Mouse (Mus musculus) heart, postnatal 14 days (tissue): ENCODE measurements around the gene Rrp15. TPM values are rescaled to one million over a fixed set of nuclear protein-coding genes. Genes with fewer than 3 reads are reported as not detected.

Source experiments
- DNase-seq, 2 experiments: peaks; one replicate each; pipeline ENCODE4 v3.0.0; 2021 to 2022
- intact Hi-C: fragments of 180-260 bp; cut with DNase I; formaldehyde crosslinking; loops from one replicate; pipeline ENCODE4 v1.15.1; 2025
- total RNA-seq, 2 experiments: library from RNA; stranded (reverse); gene quantifications; 2 replicates each; pipeline ENCODE4 v1.2.3; 2021

The Rrp15 gene
- total RNA-seq, 2 experiments from 2014 or later: 7.3 to 9.1 TPM

DNA sequence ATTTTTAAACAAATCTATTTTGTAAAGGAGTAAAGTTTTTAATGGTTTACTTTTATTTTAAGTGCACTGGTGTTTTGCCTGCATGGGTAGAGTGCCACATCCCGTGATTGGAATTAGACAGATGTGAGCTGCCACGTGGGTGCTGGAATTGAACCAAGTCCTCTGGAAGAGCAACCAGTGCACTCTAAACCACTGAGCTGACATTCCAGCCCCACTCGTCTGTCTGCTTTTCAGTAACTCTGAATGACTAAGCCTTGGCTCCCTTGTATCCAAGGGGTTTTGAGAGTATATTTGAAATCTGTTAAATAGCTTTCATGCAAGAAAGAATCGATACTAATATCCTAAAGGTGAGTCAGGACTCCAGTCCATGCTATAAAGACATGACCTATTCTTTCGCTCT is 30.3 kb downstream of the Rrp15 start:
- DNase-seq: no peak
- intact Hi-C loops: no loop called here

- no peak for DNase-seq
These were observed 33.9 kb downstream of the Rrp15 start for GRCm38 (mm10) chr1:186714980-186715896.

DNA sequence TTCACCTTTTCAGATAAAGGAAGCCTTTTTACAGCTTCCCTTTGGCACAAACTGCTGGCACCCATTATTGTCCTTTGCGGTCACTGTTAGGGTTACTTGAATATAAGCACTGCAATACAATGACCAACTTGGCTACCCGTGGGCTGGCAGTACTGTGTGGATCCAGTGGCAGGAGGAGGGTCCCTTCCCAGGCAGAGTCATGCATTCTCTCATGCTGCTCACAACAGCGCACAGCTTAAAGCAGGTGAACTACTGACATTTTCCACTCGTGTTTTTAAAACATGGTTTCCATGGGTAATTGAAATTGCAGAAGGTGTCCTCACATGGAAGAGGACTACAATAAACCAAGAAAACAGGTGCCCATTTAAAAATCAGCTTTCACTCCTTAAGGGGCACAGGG is 34.9 kb downstream of the Rrp15 start:
- intact Hi-C loops: loop anchor here (5.0 kb wide), 2 partner anchors 257 to 322 kb away; no protein-coding TSS in a partner anchor
- no peak for DNase-seq

More at GRCm38 (mm10) chr1:186714980-186715896, 33.9 kb downstream of the Rrp15 start:
- intact Hi-C loops: loop anchor here (5.0 kb wide), 2 partner anchors 258 to 323 kb away; no protein-coding TSS in a partner anchor

- DNase-seq: peak; percentile 21 to 66
- intact Hi-C loops: loop anchor here (2.0 to 5.0 kb wide), 4 partner anchors 256 to 530 kb away; no protein-coding TSS in a partner anchor
These were observed 36.2 kb downstream of the Rrp15 start for GRCm38 (mm10) chr1:186712802-186713471.

DNA sequence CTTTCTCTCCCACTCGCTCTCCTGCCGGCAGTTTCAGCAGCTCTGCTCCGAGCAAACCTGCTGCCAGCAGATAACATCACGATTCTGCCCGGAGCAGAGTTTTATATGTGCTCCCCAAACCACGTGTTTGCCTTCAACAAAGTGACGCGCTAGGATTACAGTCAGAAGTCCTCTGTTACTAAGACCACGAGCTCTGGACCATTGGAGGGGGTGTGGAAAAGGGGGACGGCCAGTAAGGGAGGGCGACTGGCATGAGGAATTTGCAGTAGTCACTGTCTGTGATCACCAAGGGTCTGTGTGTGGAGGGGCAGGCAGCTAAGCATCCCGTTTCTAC is 43.3 kb downstream of the Rrp15 start, which contains the start of gene Tgfb2:
Gene Tgfb2, minus strand, starts transcription at position 75 of the 334 bp plus-strand sequence.
- peak in 1 of 2 experiments; percentile 26 for DNase-seq
- intact Hi-C loops: loop anchor here (5.0 to 10.0 kb wide), 2 partner anchors 304 to 591 kb away; partner anchors contain the start of gene Lyplal1

- intact Hi-C loops: loop anchor here (5.0 to 10.0 kb wide), 2 partner anchors 303 to 591 kb away; partner anchors contain the start of gene Lyplal1
- peak; percentile 76 to 81 for DNase-seq
These were observed 43.8 kb downstream of the Rrp15 start for GRCm38 (mm10) chr1:186705203-186705914.

DNA sequence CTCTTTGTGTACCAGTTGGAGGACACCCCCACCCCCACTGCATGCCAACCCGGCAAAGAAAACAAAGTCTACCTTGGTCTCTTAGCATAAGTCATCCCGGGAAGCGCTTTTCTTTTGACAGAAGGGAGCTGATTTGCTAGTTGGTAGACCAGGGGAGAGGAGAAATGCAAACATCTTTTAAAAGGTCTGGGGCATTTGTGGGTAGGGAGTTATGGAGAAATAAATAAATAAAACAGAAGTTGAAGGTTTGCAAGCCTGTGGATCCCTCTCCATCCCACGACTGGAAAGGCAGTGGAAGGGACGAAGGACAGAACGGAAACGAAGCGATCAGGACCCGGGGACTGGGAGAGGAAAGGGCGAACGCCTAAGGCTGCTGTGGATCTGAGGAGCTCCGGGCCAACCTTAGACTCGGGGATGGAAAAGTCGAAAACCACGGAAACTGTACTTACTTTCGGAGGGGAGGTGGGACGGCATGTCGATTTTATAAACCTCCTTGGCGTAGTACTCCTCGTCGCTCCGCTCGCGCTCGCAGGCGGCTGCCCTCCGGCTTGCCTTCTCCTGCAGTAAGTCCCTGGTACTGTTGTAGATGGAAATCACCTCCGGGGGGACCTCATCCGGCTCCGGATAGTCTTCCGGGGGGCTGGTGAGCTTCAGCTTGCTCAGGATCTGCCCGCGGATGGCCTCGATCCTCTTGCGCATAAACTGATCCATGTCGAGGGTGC is 45.0 kb downstream of the Rrp15 start:
- intact Hi-C loops: loop anchor here (10.0 kb wide), 1 partner anchor 589 kb away; the partner anchor contains the start of gene Lyplal1
- peak; percentile 38 to 46 for DNase-seq

- intact Hi-C loops: loop anchor here (10.0 kb wide), 1 partner anchor 589 kb away; the partner anchor contains the start of gene Lyplal1
- DNase-seq: peak in 1 of 2 experiments; percentile 16
These were observed 45.7 kb downstream of the Rrp15 start for GRCm38 (mm10) chr1:186703256-186703979.

GRCm38 (mm10) chr1:186702391-186703255 is 46.5 kb downstream of the Rrp15 start:
- intact Hi-C loops: loop anchor here (10.0 kb wide), 1 partner anchor 588 kb away; the partner anchor contains the start of gene Lyplal1

GRCm38 (mm10) chr1:186701206-186701905 is 47.8 kb downstream of the Rrp15 start:
- intact Hi-C loops: loop anchor here (10.0 kb wide), 1 partner anchor 587 kb away; the partner anchor contains the start of gene Lyplal1
- no peak for DNase-seq

More at GRCm38 (mm10) chr1:186702391-186703255, 46.5 kb downstream of the Rrp15 start:
- peak in 1 of 2 experiments; percentile 11 for DNase-seq

- intact Hi-C loops: loop anchor here (10.0 kb wide), 1 partner anchor 586 kb away; the partner anchor contains the start of gene Lyplal1
- no peak for DNase-seq
These were observed 48.7 kb downstream of the Rrp15 start for GRCm38 (mm10) chr1:186700496-186700895.

- DNase-seq: peak in 1 of 2 experiments; percentile 19
- intact Hi-C loops: loop anchor here (5.0 kb wide), 1 partner anchor 86 kb away; no protein-coding TSS in a partner anchor
These were observed 50.4 kb downstream of the Rrp15 start for GRCm38 (mm10) chr1:186698583-186699338.

DNA sequence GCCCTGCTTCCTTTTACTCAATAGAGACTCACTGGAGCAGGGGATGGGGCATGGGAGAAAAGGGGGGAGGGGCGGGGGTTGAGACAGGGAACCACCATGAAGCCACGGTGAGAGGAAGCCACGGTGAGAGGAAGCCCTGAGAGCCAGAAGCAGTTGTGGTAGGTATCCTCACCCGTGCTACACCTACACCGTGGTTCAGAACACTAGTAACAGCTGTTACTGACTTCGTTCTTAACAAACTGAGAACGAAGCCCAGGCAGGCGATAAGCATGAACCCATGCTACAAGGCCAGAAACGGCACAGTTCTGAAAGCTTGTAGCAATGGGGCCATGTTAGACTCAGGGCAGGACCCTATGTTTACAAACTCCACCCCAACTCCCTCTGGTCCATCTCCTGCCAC is 52.9 kb downstream of the Rrp15 start:
- intact Hi-C loops: loop anchor here (5.0 kb wide), 1 partner anchor 84 kb away; no protein-coding TSS in a partner anchor
- no peak for DNase-seq

GRCm38 (mm10) chr1:186695361-186695760 is 53.8 kb downstream of the Rrp15 start:
- DNase-seq: peak; percentile 45 to 64
- intact Hi-C loops: loop anchor here (5.0 kb wide), 1 partner anchor 83 kb away; no protein-coding TSS in a partner anchor

DNA sequence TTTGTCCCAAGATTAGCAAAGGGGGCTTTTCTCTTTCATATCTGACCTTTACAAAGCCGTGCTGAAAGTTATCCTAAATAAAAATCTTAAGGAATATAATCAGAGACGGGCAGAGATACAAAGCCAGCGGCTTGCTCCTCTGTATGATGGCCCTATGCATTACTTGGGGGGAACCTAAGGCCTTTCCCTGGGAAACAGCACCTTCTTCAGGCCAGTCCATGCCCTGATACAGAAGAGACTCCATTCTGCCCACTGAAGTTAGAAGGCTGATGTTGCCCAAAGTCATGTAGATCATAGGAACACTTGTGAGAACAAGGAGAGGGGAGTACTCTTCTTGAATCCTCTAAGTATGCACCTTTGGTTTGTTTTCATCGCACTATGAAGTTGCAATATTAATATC is 56.8 kb downstream of the Rrp15 start:
- DNase-seq: no peak
- intact Hi-C loops: no loop called here

DNA sequence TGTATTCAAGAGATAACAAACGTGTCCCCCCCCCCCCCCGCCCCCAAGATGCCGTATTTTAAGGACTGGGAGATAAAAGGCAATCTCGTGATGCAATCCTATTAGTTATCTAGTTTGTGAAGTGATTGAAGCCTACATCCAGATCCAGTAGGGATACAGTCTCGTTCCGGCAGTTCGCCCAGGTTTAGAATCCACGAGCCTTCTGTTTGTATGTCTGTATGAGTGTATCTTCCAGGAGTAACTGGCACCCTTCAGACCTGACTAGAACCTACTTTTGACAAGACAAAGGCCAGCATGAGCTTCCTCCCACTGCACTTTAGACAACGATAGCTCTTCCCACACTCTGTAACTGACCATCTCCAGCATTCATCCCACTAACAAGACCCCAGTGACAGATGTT is 57.5 kb downstream of the Rrp15 start:
- DNase-seq: no peak
- intact Hi-C loops: no loop called here
